Comparison of ENCODE assay signal across 19 mouse cellular contexts in genomic region chr8:26350616-26351015, GRCm38 (mm10).
DNase-seq lines count a peak whose midpoint lies in the region; ATAC-seq and TF ChIP-seq lines count a peak whose summit lies in the region.
"Had no signal": no experiment of that assay in that cellular context is flagged by ENCODE, and none has a peak within 500 bp of the region (broad histone marks: within the 10 kb centered on the region; RNA-seq: fewer than 3 reads in every experiment).

No protein-coding gene starts in this region.

- DNase-seq in heart, adult 11 months = peak; percentile 95
- peak; percentile 9 for DNase-seq in kidney, adult 11 months
- peak; percentile 57 for DNase-seq in kidney, postnatal 0 days (ENCODE audit: low spot score)
- DNase-seq in layer of hippocampus, postnatal 10 days (ENCODE audit: low spot score in 2 of 2) = no peak
- no peak for DNase-seq in urinary bladder, postnatal 10 days (ENCODE audit: low spot score)
- DNase-seq: B cell, adult 2 months; cerebellum, adult 2 months; right cerebral cortex, postnatal 25 days had no signal

- H3K4me1 ChIP-seq in heart, embryonic 11.5 days (ENCODE audit: control insufficient read depth, insufficient read depth, low read length) = peaks cover 16% of the 10 kb centered on the region
- H3K4me1 ChIP-seq in kidney, embryonic 16.5 days (ENCODE audit: insufficient read depth, low read length) = peaks cover 41% of the 10 kb centered on the region
- H3K4me1 ChIP-seq in kidney, postnatal 0 days (replicated peaks; ENCODE audit: insufficient read depth, low read length) = peaks cover 14% of the 10 kb centered on the region; the same call in 1 of the 2 replicates

- H3K36me3 ChIP-seq in heart, embryonic 11.5 days (ENCODE audit: control insufficient read depth, insufficient read depth, low read length) = no peaks in the 10 kb centered on the region
- no peaks in the 10 kb centered on the region for H3K36me3 ChIP-seq in kidney, embryonic 16.5 days (ENCODE audit: insufficient read depth, low read length)
- no peaks in the 10 kb centered on the region for H3K36me3 ChIP-seq in kidney, postnatal 0 days (ENCODE audit: insufficient read depth, low read length)
- H3K36me3 ChIP-seq: forebrain, embryonic 10.5 days; hindbrain, embryonic 13.5 days; limb, embryonic 12.5 days; midbrain, embryonic 15.5 days had no signal

- no peak overlapping the region for H3K4me3 ChIP-seq in heart, embryonic 11.5 days (ENCODE audit: low read depth, low read length)
- no peak overlapping the region for H3K4me3 ChIP-seq in kidney, embryonic 16.5 days (ENCODE audit: low read length)
- H3K4me3 ChIP-seq in kidney, postnatal 0 days (replicated peaks; ENCODE audit: low read depth, low read length) = no peak overlapping the region
- H3K4me3 ChIP-seq: forebrain, embryonic 10.5 days; hindbrain, embryonic 13.5 days; layer of hippocampus, adult 2 months; left cerebral cortex, adult 2 months; limb, embryonic 12.5 days; midbrain, embryonic 15.5 days had no signal

- no peak for ATAC-seq in heart, embryonic 11.5 days (replicated peaks; ENCODE audit: insufficient number of reproducible peaks, low FRiP score, low TSS enrichment)
- no peak for ATAC-seq in kidney, embryonic 16.5 days (ENCODE audit: low FRiP score, low TSS enrichment)
- ATAC-seq in granulocyte monocyte progenitor cell, adult 5-6 weeks (replicated peaks; ENCODE audit: poor library complexity, severe bottlenecking) = peak; percentile 25; the same call in 1 of the 2 replicates
- ATAC-seq in kidney, postnatal 0 days (replicated peaks; ENCODE audit: low FRiP score, low read depth) = no peak
- ATAC-seq: midbrain, embryonic 15.5 days; Patski had no signal

- H3K9me3 ChIP-seq in heart, embryonic 11.5 days (replicated peaks; ENCODE audit: control insufficient read depth, low read length) = no peaks in the 10 kb centered on the region
- H3K9me3 ChIP-seq in kidney, embryonic 16.5 days (ENCODE audit: low read length) = no peaks in the 10 kb centered on the region
- no peaks in the 10 kb centered on the region for H3K9me3 ChIP-seq in kidney, postnatal 0 days (replicated peaks; ENCODE audit: low read length)
- H3K9me3 ChIP-seq: forebrain, embryonic 10.5 days; hindbrain, embryonic 13.5 days; limb, embryonic 12.5 days; midbrain, embryonic 15.5 days had no signal

- no peak overlapping the region for H3K9ac ChIP-seq in heart, embryonic 11.5 days (ENCODE audit: low read depth, low read length)
- no peak overlapping the region for H3K9ac ChIP-seq in kidney, embryonic 16.5 days (replicated peaks; ENCODE audit: low read length)
- H3K9ac ChIP-seq in kidney, postnatal 0 days (ENCODE audit: low read depth, low read length) = no peak overlapping the region
- H3K9ac ChIP-seq: hindbrain, embryonic 13.5 days; limb, embryonic 12.5 days; liver, embryonic 14.5 days; midbrain, embryonic 15.5 days had no signal

- no peak for TF ChIP-seq CTCF in kidney, postnatal 0 days (IDR thresholded peaks at IDR 0.05; ENCODE audit: low read depth)

- H3K27ac ChIP-seq in heart, embryonic 11.5 days (ENCODE audit: low read depth, low read length) = no peak overlapping the region
- no peak overlapping the region for H3K27ac ChIP-seq in kidney, embryonic 16.5 days (ENCODE audit: low read length)
- H3K27ac ChIP-seq in kidney, postnatal 0 days = no peak overlapping the region
- H3K27ac ChIP-seq: forebrain, embryonic 10.5 days; hindbrain, embryonic 13.5 days; layer of hippocampus, adult 2 months; left cerebral cortex, adult 2 months; limb, embryonic 12.5 days; liver, embryonic 14.5 days; midbrain, embryonic 15.5 days had no signal

- no peak overlapping the region for H3K4me2 ChIP-seq in heart, embryonic 11.5 days
- no peak overlapping the region for H3K4me2 ChIP-seq in kidney, embryonic 16.5 days (replicated peaks; ENCODE audit: low read depth, low read length)
- H3K4me2 ChIP-seq in kidney, postnatal 0 days (ENCODE audit: low read length) = no peak overlapping the region
- H3K4me2 ChIP-seq: hindbrain, embryonic 13.5 days; limb, embryonic 12.5 days; midbrain, embryonic 15.5 days had no signal

- H3K27me3 ChIP-seq in heart, embryonic 11.5 days (ENCODE audit: control insufficient read depth, insufficient read depth, low read length) = no peaks in the 10 kb centered on the region
- no peaks in the 10 kb centered on the region for H3K27me3 ChIP-seq in kidney, embryonic 16.5 days (ENCODE audit: insufficient read depth, low read length)
- 0 out of 2 replicates have a peak, but pooled peaks cover 3% of the 10 kb centered on the region for H3K27me3 ChIP-seq in kidney, postnatal 0 days (ENCODE audit: insufficient read depth, low read length)
- H3K27me3 ChIP-seq: midbrain, embryonic 15.5 days had no signal

- 74% methylated on average over 4 of the region's 4 CpGs for WGBS in heart, embryonic 11.5 days (ENCODE audit: insufficient replicate concordance)
- WGBS in kidney, embryonic 16.5 days = 58% methylated on average over 4 of the region's 4 CpGs
- 54% methylated on average over 4 of the region's 4 CpGs for WGBS in kidney, postnatal 0 days

Comparison
In these comparisons a context has a peak if more than half of its experiments do, and no peak if none do; other contexts are left out.
1. DNase-seq: peak in heart, adult 11 months (single experiment), kidney, adult 11 months (single experiment) and kidney, postnatal 0 days (single experiment); none in layer of hippocampus, postnatal 10 days (0 of 2) and urinary bladder, postnatal 10 days (single experiment).